Comparison of ENCODE assay signal across 19 mouse cellular contexts in genomic region chr10:114808799-114809198, GRCm38 (mm10). TPM values are rescaled to one million over a fixed set of nuclear protein-coding genes. Genes with fewer than 3 reads are reported as not detected.
"Had no signal": no experiment of that assay in that cellular context is flagged by ENCODE, and none has a peak within 500 bp of the region (broad histone marks: within the 10 kb centered on the region; RNA-seq: fewer than 3 reads in every experiment).

No protein-coding gene starts in this region.

- H3K9me3 ChIP-seq: limb, embryonic 12.5 days; liver, embryonic 15.5 days; lung, embryonic 15.5 days; neural tube, embryonic 13.5 days; stomach, embryonic 15.5 days had no signal

- H3K9ac ChIP-seq: limb, embryonic 12.5 days; liver, embryonic 15.5 days; lung, embryonic 15.5 days; neural tube, embryonic 13.5 days; stomach, embryonic 15.5 days had no signal

- H3K27me3 ChIP-seq: megakaryocyte, embryonic 14.5 days; stomach, embryonic 15.5 days had no signal

- H3K4me1 ChIP-seq: limb, embryonic 12.5 days; liver, embryonic 15.5 days; lung, embryonic 15.5 days; megakaryocyte, embryonic 14.5 days; neural tube, embryonic 13.5 days; stomach, embryonic 15.5 days had no signal

- ATAC-seq: intestine, postnatal 0 days had no signal

- DNase-seq: kidney, adult 9 months; kidney, postnatal 10 days; kidney, postnatal 4 days; lung, postnatal 14 days; right cerebral cortex, postnatal 14 days; thymus, adult 2 months; thymus, postnatal 25 days had no signal

- H3K36me3 ChIP-seq: limb, embryonic 12.5 days; liver, embryonic 15.5 days; lung, embryonic 15.5 days; neural tube, embryonic 13.5 days; stomach, embryonic 15.5 days had no signal

- H3K4me2 ChIP-seq: limb, embryonic 12.5 days; liver, embryonic 11.5 days; liver, embryonic 15.5 days; lung, embryonic 15.5 days; midbrain, embryonic 11.5 days; neural tube, embryonic 13.5 days; stomach, embryonic 15.5 days had no signal

- H3K4me3 ChIP-seq: limb, embryonic 12.5 days; liver, embryonic 15.5 days; lung, embryonic 15.5 days; megakaryocyte, embryonic 14.5 days; neural tube, embryonic 13.5 days; stomach, embryonic 15.5 days had no signal

- H3K27ac ChIP-seq: limb, embryonic 12.5 days; liver, embryonic 15.5 days; lung, embryonic 15.5 days; macrophage; neural tube, embryonic 13.5 days; stomach, embryonic 15.5 days had no signal

RNA-seq across cellular contexts. Expression of gene Trhde, which starts 6.7 kb away (rescaled TPM):
- total RNA-seq: monocyte, adult 5-6 weeks had no signal
- polyA plus RNA-seq: liver, embryonic 11.5 days; liver, embryonic 15.5 days; macrophage; spleen, adult 2 months had no signal
